Mouse (Mus musculus) yolk sac, embryonic 10.5 days (tissue): ENCODE results near the gene S1pr3.

Experiments used
- DNase-seq: peaks from one replicate; pipeline ENCODE4 v3.0.0-alpha.2; 2017; ENCODE audit warnings: low spot score

S1pr3 gene

DNA sequence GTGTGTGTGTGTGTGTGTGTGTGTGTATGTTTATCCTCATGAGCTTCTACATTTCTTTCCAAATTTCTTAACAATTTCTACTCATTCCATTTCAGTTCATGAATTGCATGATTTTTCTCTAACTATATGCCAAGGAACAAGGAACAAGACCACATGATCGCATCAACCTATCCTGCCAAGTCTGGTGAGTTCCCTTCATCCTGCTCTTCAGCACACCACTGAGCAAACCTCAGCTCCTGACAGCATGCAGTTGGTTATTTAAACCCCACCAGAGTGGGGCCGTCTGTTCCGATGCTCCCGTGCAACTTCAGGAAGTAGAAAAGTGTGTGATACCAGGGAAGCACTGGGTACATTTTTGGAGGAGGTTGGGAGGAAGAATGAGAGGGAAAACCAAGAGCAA lies 38.1 kb downstream of the S1pr3 start:
- no peak for DNase-seq

- no peak for DNase-seq
Measured at GRCm38 (mm10) chr13:51456190-51456878, 47.9 kb downstream of the S1pr3 start.

DNA sequence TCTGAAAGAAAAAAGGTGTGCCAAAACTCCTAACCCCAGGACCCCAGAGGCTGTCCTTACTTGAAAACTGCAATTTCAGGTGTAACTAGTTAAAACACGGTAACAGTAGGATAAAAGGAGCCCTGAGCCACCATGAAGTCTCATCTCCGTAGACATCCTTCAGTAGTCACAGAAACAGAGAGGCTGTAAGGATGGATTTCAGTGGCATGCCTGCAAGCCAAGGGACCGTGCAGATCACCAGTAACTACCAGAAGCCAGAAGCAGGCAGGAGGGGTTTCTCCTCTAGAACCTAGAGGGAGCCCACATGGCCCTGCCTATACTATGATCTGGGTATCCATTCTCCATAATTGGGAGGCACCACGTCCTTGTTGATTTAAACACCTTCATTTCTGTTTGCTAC lies 55.9 kb downstream of the S1pr3 start:
- DNase-seq, result no peak

GRCm38 (mm10) chr13:51466117-51466841 lies 57.8 kb downstream of the S1pr3 start:
- DNase-seq, result no peak

DNA sequence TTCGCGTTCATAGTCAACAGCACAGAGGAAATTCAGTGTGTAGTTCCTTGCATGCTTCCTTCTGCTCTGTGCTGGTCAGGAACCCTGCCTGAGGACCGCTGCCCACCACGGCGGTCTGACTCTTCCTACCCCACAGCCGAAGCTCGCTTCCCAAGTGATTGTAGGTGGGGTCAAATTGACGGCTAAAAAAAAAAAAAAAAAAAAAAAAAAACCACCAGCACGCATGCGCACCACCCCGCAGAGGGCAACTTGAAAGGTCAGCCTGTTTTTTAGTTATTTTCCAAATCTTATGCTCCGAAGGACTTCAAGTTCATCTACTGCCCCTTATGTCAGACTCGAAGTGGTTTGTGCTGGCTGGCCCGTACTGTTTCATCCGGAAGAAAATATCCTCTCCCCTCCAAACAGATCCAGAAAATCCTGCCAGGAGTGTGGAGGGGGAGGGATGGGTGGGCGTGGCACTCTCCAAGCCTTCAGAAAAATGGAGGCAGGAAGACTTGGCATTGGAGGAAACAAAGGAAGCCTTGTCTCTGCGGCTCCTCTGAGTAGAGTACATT lies 60.3 kb downstream of the S1pr3 start:
- DNase-seq, result no peak
